Mouse (Mus musculus) liver, embryonic 13.5 days (tissue): ENCODE data around the gene Hoxb6. TPM values are rescaled to one million over a fixed set of nuclear protein-coding genes. Genes with fewer than 3 reads are reported as not detected.

Experiments
- microRNA counts: library from miRNA; unstranded; fragments of <30 nt; microRNA quantifications from one replicate; lab custom pipeline; 2016
- microRNA-seq: library from miRNA; unstranded; fragments of <30 nt; microRNA quantifications from one replicate; pipeline ENCODE4, GENCODE M21; 2016
- polyA plus RNA-seq: library from polyadenylated mRNA; unstranded; fragments of >200 nt; fragmentation: Nextera tagmentation; extraction: Ambion mirVana; gene quantifications from 2 replicates; pipeline ENCODE4 v1.2.1, GENCODE M21; 2015

Hoxb6 gene
- polyA plus RNA-seq, 1 experiment from 2014 or later = 0.07 TPM

MicroRNA genes within 50 kb of the gene (microRNA counts, 519-probe panel; counts per million panel counts)
- microRNA mmu-miR-10a (lab: Ali Mortazavi, UCI) (4,216 counts per million, percentile 35 among the panel's probes with 10 or more counts), microRNA mmu-miR-196a (lab: Ali Mortazavi, UCI) (114 counts per million)

Small RNAs within 50 kb of the gene (microRNA-seq; reads per million reads assigned to microRNA genes)
- gene Mir10a (10,045 reads per million, percentile 92 among the genes with 10 or more reads in this experiment), gene Mir196a-1 (not detected)

Other genes with a start within 250 kb of the Hoxb6 start
- 13.7 and 15.2 TPM in 2 replicates for gene Ube2z, start 227.1 kb upstream of the Hoxb6 start, polyA plus RNA-seq
- 578 and 628 TPM in 2 replicates for gene Atp5g1, start 216.8 kb upstream of the Hoxb6 start, polyA plus RNA-seq
- gene Calcoco2, start 180.5 kb upstream of the Hoxb6 start, polyA plus RNA-seq = not detected in 2 replicates
- not detected in 2 replicates for gene Ttll6, start 158.7 kb upstream of the Hoxb6 start, polyA plus RNA-seq
- not detected in 2 replicates for gene Hoxb13, start 98.2 kb upstream of the Hoxb6 start, polyA plus RNA-seq
- gene Hoxb9, start 21.0 kb upstream of the Hoxb6 start, polyA plus RNA-seq = 0.06 TPM in 1 of 2 replicates, not detected in the other
- gene Hoxb8, start 10.6 kb upstream of the Hoxb6 start, polyA plus RNA-seq = 0.06 TPM in 1 of 2 replicates, not detected in the other
- 0.16 and 0.32 TPM in 2 replicates for gene Hoxb7, start 5.9 kb upstream of the Hoxb6 start, polyA plus RNA-seq
- 0.44 and 0.58 TPM in 2 replicates for gene Hoxb5, start 10.9 kb downstream of the Hoxb6 start, polyA plus RNA-seq
- 0.16 and 0.20 TPM in 2 replicates for gene Hoxb4, start 25.8 kb downstream of the Hoxb6 start, polyA plus RNA-seq
- gene Hoxb3, start 30.9 kb downstream of the Hoxb6 start, polyA plus RNA-seq = 0.08 and 0.13 TPM in 2 replicates
- 1.2 and 1.7 TPM in 2 replicates for gene Hoxb2, start 58.0 kb downstream of the Hoxb6 start, polyA plus RNA-seq
- gene Hoxb1, start 73.3 kb downstream of the Hoxb6 start, polyA plus RNA-seq = 0.05 and 0.08 TPM in 2 replicates
- 0.22 and 0.29 TPM in 2 replicates for gene Skap1, start 172.1 kb downstream of the Hoxb6 start, polyA plus RNA-seq